Mouse (Mus musculus) adrenal gland, adult 8-10 months (tissue): ENCODE data around the gene Asb11. TPM values are rescaled to one million over a fixed set of nuclear protein-coding genes. Genes with fewer than 3 reads are reported as not detected.

Experiments used
- DNase-seq: peaks from one replicate; pipeline ENCODE4 v3.0.0; 2022
- total RNA-seq, 4 experiments: library from RNA; stranded (reverse); gene quantifications; 2 replicates each; pipeline ENCODE4 v1.2.4; 2022

Gene Asb11
- under 1 TPM; 0.29 to 0.66 (median 0.33) TPM for total RNA-seq

GRCm38 (mm10) chrX:164436709-164437108, at the start of gene Asb11:
TSS of gene Asb11 (plus strand) at chrX:164436994.
- no peak for DNase-seq

- DNase-seq = no peak
These were observed 42.7 kb upstream of the Asb11 start for GRCm38 (mm10) chrX:164394091-164394490.

- DNase-seq = no peak
These were observed 38.3 kb upstream of the Asb11 start for GRCm38 (mm10) chrX:164398456-164398855.

DNA sequence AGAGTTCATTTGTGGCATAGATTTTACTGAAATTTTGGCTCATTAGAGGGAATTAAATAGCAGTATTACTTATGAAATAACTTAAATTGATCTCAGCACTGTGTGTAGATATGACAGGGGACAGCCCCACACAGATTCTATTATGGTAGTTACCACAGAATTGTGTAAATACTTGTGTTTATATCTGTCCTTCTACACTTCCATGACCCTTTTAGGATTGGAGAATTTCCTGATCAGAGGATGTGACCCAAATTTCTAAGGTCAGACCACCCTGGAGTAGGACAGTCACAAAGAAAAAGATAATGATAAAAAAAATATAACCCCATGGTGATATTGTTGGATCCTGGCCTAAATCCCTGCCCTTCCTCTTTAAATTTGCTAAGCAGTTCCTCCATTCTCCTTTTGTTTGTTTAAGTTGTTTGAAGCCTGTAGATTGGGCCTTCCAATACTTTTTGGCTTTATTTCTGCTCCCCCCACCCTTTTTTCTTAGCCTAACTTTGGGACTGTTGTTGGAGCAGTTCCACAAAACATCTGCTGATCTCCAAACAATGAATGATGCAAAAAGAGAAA, 31.6 kb upstream of the Asb11 start:
- no peak for DNase-seq

- DNase-seq = no peak
These were observed 30.4 kb upstream of the Asb11 start for GRCm38 (mm10) chrX:164406133-164407022.

- DNase-seq = no peak
These were observed 28.4 kb upstream of the Asb11 start for GRCm38 (mm10) chrX:164408301-164408927.

DNA sequence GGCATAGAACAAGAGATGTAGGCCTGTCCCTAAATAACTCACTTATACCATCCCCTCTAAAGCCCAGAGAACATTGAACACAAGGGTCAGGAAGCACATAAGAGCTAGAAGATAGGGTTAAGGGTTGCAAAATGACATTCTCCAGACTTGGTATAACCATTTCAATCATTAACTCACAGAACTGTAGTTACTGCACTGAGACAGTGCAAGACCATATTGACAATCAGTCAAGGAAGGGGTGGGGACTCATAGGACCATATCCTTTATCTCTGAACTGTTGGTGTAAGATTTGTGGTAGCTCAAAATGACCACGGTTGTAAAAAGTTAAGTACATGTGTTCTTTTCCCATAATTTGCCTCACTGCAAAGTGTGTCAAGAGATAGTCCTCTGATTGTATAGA, 26.2 kb upstream of the Asb11 start:
- no peak for DNase-seq

- DNase-seq = no peak
These were observed 20.0 kb upstream of the Asb11 start for GRCm38 (mm10) chrX:164416803-164417202.

DNA sequence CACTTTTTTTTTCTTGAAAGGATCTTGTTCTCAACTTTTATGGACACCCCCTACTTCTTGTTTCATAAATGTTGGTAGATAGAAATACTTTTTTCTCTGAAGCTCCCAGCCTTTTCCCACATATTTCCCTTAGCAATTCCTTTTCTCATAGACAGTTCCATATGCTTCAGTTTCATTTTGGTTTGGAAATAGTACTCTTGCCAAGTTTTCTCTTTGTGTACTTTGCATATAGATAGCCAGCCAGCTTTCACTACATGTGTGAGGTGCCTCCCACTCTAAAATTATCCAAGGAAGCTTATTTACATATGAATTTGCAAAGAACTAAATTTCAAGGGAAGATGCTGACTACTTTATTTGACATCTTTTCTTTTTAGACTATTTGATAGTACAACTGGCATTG, 18.8 kb upstream of the Asb11 start:
- DNase-seq = no peak

DNA sequence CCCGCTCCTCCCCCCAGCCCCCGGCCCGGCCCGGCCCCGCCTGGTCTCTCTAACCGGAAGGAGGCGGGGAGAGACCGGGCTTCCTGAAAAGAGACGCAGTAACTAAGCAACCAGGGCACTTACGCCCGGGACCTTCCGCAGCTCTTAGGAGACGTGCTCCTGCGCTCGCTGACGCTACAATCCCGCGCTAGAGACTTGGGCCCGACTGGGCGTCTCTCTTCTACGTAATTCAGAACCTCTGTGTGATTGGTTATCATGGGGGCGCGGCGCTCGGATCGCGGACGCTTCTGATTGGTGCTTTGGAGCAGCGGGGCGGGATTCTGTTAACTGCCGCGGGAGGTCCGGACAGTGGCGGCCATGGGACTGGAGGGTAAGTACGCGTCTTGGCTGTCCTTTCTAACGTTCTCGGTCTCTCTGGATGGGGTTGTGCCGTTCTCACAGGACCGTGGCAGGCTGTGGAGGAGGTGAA, 17.3 kb upstream of the Asb11 start, which contains the start of gene Piga:
Piga (plus strand) TSS at position 317 of the 469 bp plus-strand sequence.
- DNase-seq = peak; percentile 93

GRCm38 (mm10) chrX:164419955-164420354, 16.8 kb upstream of the Asb11 start:
- DNase-seq = no peak

- no peak for DNase-seq
These were observed 16.3 kb upstream of the Asb11 start for GRCm38 (mm10) chrX:164420518-164420917.

DNA sequence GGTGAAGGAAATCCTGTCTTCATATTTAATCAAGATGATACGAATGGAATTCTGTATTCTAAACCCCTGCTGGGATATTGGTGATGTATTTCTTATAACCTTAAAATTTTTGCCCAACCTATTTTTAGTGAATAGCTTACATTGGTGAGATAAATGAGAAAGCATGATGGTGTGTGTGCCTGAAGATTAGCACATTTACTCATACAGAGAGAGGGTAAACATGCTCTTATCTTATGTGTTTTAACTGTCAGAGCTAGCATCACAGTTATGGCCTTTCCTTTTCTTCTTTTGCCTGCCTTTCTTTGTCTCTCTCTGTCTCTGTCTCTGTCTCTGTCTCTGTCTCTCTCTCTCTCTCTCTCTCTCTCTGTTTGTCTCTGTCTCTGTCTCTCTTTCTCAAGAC, 12.0 kb upstream of the Asb11 start:
- DNase-seq = no peak

DNA sequence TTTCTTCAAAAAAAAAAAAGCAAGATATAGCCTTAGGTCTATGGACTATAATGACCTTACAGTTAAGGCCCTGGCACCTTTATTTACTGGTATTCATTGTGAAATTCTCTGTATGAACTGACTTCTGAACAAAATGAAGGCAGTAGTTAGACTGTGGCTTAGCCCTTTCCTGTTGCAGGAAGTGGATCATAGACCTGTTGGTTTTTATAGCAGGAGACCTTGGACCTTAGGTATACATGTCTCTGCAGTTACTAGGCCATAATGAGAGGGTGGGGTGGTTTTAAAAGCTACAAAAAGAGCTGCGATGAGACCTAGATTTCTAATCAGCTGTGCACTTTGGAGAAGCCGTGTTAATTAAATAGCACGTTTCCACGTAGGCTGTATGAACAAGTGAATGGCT, 9.5 kb upstream of the Asb11 start:
- no peak for DNase-seq

DNA sequence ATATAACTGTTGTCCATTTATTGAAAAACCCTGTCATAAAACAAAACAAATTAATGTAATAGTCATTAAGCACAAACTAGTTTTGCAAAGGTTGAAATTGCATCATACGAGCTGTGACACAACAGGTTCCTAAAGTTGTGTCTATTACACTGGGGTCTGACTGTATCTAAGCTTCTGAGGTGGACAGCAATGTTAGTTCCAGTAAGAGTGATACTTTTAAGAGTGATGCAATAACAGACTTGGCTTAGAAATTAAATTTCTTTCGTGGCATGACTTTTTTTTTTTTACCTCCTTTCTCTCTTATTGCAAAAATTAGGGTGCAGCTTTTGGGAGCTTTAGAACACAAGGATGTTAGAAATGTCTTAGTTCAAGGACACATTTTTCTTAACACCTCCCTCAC, 8.6 kb upstream of the Asb11 start:
- DNase-seq = no peak

DNA sequence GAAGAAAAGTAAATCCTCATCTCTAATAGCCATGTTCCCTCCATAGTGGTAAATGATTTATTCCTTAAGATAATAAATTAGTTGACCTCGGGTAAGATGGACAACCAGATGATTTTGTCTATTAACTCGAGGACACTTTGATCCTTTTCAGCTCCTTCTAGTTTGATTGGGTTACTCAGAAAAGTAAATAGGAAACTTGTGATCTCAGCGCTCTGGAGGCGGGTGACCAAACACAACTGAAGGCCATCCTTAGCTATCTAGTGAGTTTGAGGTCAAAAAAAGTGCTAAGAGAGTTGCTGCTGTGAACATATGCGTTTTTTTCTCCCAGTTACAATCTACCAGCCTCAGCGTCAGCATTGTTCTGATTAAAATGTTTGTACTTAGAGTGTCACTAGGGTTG, 6.2 kb upstream of the Asb11 start:
- DNase-seq = no peak

GRCm38 (mm10) chrX:164431133-164431532, 5.7 kb upstream of the Asb11 start:
- no peak for DNase-seq

DNA sequence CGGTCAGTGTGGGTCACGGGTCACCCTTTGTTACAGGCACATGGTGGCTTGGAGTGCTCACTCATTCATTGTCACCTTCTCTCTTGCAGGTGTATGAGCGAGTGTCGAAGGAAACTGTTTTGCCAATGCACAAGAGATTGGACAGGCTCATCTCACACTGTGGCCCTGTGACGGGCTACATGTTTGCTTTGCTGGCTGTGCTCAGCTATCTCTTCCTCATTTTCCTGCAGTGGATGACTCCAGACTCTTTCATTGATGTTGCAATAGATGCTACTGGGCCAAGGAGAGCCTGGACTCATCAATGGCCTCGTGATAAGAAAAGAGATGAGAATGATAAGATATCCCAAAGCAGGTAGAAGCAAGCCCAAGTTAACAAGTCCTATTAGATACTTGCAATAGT, 5.3 kb upstream of the Asb11 start:
- no peak for DNase-seq

DNA sequence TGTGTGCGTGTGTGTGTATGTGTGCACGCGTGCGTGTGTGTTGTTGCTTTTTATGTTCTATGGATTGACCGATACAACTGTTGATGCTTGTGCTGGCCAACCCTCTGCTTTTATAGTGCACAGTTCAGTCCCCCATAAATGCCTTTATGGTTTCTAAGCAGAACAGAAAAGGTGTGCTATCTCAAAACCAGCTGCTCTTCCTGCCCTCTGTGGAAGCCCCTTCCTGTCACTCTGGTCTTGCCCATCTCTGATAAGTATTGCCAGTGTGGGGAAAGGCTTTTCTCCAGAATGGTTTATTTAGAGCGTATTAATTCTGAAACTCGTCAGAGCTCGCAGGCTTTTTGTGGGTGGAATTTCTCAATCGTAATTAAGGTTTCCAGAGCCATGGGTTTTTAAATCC, 4.1 kb upstream of the Asb11 start:
- DNase-seq = no peak

DNA sequence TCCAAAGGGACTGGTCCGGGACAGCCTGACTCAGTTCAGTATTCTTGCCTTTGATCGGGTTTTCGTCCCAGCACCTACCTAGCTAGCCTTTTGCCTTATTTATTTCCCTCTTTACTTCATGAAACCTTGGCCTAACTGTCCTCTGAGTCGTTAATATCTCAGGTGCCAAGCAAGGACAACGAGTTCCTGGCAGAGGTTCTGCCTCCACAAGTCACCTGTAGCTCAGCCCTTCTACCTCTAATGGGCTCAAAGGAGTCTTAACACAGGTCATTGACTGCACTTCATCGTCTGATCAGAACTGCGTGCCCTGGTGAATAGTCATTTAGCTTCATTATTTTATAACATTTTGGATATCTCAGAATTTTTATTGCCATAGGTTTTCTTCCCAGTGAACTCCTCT, 2.7 kb downstream of the Asb11 start:
- no peak for DNase-seq

- no peak for DNase-seq
These were observed 3.3 kb downstream of the Asb11 start for GRCm38 (mm10) chrX:164440140-164440539.

DNA sequence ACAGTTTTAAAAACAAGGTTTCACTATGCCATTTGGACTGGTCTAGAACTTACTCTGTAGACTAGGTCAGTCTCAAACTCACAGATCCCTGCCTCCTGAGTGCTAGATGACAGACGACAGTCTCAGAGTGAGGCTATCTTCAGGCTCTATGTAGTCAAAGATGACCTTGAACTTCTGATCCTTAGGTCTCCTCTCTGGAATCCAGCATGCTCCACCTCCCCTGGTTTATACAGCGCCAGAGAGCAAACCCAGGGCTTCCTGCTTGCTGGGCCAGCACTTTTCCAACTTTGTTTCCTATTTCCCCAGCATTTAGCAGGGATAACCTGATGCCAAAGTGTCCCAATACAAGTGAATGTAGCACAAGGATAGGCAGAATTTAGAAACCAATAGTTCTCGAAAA, 3.9 kb downstream of the Asb11 start:
- DNase-seq = no peak

DNA sequence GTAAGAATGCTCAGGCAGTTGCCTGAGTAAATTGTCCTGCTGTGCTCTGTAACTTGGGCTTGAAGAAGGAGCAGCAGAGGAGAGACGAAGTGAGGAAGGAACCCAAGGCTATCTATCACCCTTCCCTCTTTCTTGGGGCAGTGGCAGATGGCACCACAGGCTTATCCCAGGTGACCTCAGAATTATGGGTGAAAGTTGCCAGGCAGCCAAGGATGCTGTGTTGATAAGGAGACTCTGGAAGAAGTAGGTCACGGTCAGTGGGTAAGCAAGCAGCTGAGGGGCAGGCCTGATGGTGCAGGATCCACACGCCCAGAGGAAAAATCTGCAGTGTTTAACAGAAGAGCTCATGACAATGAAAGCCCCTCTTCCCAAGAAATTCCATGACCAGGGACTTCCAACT, 4.5 kb downstream of the Asb11 start:
- peak; percentile 43 for DNase-seq

DNA sequence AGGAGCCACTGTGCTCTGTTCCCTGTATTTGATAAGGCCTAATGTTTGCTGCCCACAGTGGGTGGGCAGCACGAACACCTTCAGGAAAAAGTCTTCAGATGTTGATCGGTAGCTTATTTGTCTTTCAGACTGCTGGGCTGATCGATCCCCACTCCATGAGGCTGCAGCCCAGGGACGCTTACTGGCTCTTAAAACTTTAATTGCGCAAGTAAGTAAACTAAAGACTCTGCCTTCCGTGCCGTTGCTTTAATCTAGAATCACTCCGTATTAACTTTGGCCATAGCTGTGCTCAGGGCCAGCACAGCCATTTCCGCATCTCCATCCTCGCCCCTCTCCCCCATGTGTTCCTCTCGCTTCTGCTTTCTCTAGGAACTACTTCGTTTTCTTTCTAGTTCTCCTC, 8.8 kb downstream of the Asb11 start:
- no peak for DNase-seq
